Mouse (Mus musculus) bone marrow, adult 2 months (tissue): Measurements from ENCODE around the gene Prkcb.

Experiments
- CTCF ChIP-seq: fragments of 200-500 bp; IDR thresholded peaks from 2 replicates; pipeline ENCODE4 v1.5.1; 2011; ENCODE audit warnings: low read length, control low read depth; ENCODE audit not compliant: control insufficient read depth, insufficient read depth
- POLR2A ChIP-seq: fragments of 200-500 bp; IDR thresholded peaks from 2 replicates; pipeline ENCODE4 v1.6.1; 2011; ENCODE audit warnings: low read depth, mild to moderate bottlenecking, control low read depth, low read length, borderline replicate concordance; ENCODE audit not compliant: control insufficient read depth

DNA sequence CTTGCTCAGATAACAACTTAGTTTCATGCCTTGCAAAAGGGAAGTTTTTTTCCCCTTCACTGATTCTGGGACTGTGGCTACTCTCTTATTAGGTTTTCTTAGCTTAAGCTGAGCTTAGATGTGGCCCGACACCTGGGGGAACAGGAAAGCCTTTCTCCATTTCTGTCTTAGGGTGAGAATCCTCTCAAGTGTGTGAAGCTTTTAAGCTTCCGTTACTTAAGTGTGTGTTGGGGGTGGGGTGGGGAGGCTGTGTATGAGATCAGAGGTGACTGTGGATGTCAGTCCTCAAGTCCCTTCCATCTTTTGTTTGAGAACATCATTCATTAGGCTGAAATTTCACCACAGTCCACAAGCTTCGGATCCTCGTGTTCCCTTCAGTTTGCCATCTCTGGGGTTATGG lies 63.3 kb downstream of the Prkcb start:
- TF ChIP-seq POLR2A (no peak), CTCF (no peak)
